Mouse (Mus musculus): ENCODE measurements around the gene Adgrl3. TPM values are rescaled to one million over a fixed set of nuclear protein-coding genes. Genes with fewer than 3 reads are reported as not detected.

The Adgrl3 gene
- polyA plus RNA-seq, 1 experiment, result 9.8 TPM

DNA sequence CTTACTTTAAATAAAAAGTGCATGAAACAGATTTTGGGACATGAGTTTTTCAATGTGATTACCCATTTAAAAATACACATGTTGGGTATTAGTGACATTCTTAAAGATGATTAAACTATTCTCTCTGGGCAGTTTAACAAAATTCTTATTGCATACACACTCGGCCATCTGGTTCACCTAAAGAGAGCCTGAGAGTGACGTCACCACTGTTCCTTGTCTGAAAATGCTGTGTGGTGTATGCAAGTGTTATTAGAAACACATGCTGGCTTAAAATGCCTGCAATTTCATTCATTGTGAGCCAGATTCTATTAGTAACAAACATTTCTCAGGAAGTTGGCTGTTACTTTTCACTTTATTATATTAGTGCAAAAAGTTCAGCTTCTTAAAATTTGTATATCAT is 812.7 kb downstream of the Adgrl3 start:
- H3K79me3 ChIP-seq (ENCODE audit: low read depth), result no peaks in the 10 kb centered on the region
- H3K27me3 ChIP-seq (ENCODE audit: control insufficient read depth, insufficient read depth, insufficient read length), result no peaks in the 10 kb centered on the region
- H3K79me2 ChIP-seq (ENCODE audit: control insufficient read depth, insufficient read depth), result no peaks in the 10 kb centered on the region
- TF ChIP-seq MYOG (IDR thresholded peaks at IDR 0.05; ENCODE audit: control insufficient read depth, extremely low read depth, insufficient read length), result no peak
- no peak for TF ChIP-seq MYOD1 (IDR thresholded peaks at IDR 0.05; ENCODE audit: control insufficient read depth, insufficient read length, low read depth)
- TF ChIP-seq FOSL1 (IDR thresholded peaks at IDR 0.05; ENCODE audit: insufficient read depth, low read length, poor library complexity, severe bottlenecking), result no peak
- no peak for TF ChIP-seq CTCF (IDR thresholded peaks at IDR 0.05; ENCODE audit: control insufficient read depth, insufficient read depth, insufficient read length)
- no peak for TF ChIP-seq CEBPB (IDR thresholded peaks at IDR 0.05; ENCODE audit: low read depth)
- TF ChIP-seq USF1 (IDR thresholded peaks at IDR 0.05; ENCODE audit: low read depth), result no peak
- TF ChIP-seq MAX (IDR thresholded peaks at IDR 0.05), result no peak
- no peaks in the 10 kb centered on the region for H3K36me3 ChIP-seq (ENCODE audit: control insufficient read depth, insufficient read depth)
- H3K4me3 ChIP-seq (ENCODE audit: insufficient read depth, poor library complexity, severe bottlenecking), result no peak overlapping the region
- no peak overlapping the region for H3ac ChIP-seq (ENCODE audit: control insufficient read depth, insufficient read length, low read depth)

GRCm38 (mm10) chr5:81837860-81838259 is 817.9 kb downstream of the Adgrl3 start:
- Histone ChIP-seq H3K79me2 (ENCODE audit: control insufficient read depth, insufficient read depth) (no peaks in the 10 kb centered on the region), H3ac (ENCODE audit: control insufficient read depth, insufficient read length, low read depth) (no peak overlapping the region), H3K36me3 (ENCODE audit: control insufficient read depth, insufficient read depth) (no peaks in the 10 kb centered on the region), H3K4me3 (ENCODE audit: insufficient read depth, poor library complexity, severe bottlenecking) (no peak overlapping the region), H3K27me3 (ENCODE audit: control insufficient read depth, insufficient read depth, insufficient read length) (no peaks in the 10 kb centered on the region), H3K79me3 (ENCODE audit: low read depth) (no peaks in the 10 kb centered on the region)
- TF ChIP-seq MAX (IDR thresholded peaks at IDR 0.05), result no peak
- no peak for TF ChIP-seq MYOD1 (IDR thresholded peaks at IDR 0.05; ENCODE audit: control insufficient read depth, insufficient read length, low read depth)
- no peak for TF ChIP-seq FOSL1 (IDR thresholded peaks at IDR 0.05; ENCODE audit: insufficient read depth, low read length, poor library complexity, severe bottlenecking)
- TF ChIP-seq USF1 (IDR thresholded peaks at IDR 0.05; ENCODE audit: low read depth), result no peak
- TF ChIP-seq CTCF (IDR thresholded peaks at IDR 0.05; ENCODE audit: control insufficient read depth, insufficient read depth, insufficient read length), result no peak
- TF ChIP-seq MYOG (IDR thresholded peaks at IDR 0.05; ENCODE audit: control insufficient read depth, extremely low read depth, insufficient read length), result no peak
- TF ChIP-seq CEBPB (IDR thresholded peaks at IDR 0.05; ENCODE audit: low read depth), result no peak

DNA sequence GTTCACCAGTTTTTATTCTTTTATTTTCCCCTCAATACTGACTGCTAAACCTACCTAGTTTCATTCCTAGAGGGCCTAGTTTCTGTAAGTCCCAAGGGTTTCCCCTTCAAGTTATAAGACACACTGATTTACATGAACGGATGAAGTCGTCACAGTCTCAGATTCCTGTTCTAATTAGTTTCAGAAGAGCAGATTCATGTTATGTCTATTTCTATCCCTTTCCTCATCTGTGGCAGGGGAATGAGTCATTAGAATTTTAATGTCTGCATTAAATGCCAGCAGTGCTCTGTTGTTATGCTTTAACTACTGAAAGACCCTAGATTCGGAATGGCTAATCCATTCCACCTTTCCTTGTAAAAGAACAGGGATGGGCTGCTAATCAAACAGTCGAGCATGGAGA is 823.9 kb downstream of the Adgrl3 start:
- Histone ChIP-seq H3K4me3 (ENCODE audit: insufficient read depth, poor library complexity, severe bottlenecking) (no peak overlapping the region), H3K79me2 (ENCODE audit: control insufficient read depth, insufficient read depth) (no peaks in the 10 kb centered on the region), H3K79me3 (ENCODE audit: low read depth) (no peaks in the 10 kb centered on the region), H3K36me3 (ENCODE audit: control insufficient read depth, insufficient read depth) (no peaks in the 10 kb centered on the region), H3ac (ENCODE audit: control insufficient read depth, insufficient read length, low read depth) (no peak overlapping the region), H3K27me3 (ENCODE audit: control insufficient read depth, insufficient read depth, insufficient read length) (no peaks in the 10 kb centered on the region)
- no peak for TF ChIP-seq USF1 (IDR thresholded peaks at IDR 0.05; ENCODE audit: low read depth)
- no peak for TF ChIP-seq MAX (IDR thresholded peaks at IDR 0.05)
- TF ChIP-seq CTCF (IDR thresholded peaks at IDR 0.05; ENCODE audit: control insufficient read depth, insufficient read depth, insufficient read length), result no peak
- no peak for TF ChIP-seq MYOG (IDR thresholded peaks at IDR 0.05; ENCODE audit: control insufficient read depth, extremely low read depth, insufficient read length)
- TF ChIP-seq CEBPB (IDR thresholded peaks at IDR 0.05; ENCODE audit: low read depth), result no peak
- no peak for TF ChIP-seq MYOD1 (IDR thresholded peaks at IDR 0.05; ENCODE audit: control insufficient read depth, insufficient read length, low read depth)
- no peak for TF ChIP-seq FOSL1 (IDR thresholded peaks at IDR 0.05; ENCODE audit: insufficient read depth, low read length, poor library complexity, severe bottlenecking)

DNA sequence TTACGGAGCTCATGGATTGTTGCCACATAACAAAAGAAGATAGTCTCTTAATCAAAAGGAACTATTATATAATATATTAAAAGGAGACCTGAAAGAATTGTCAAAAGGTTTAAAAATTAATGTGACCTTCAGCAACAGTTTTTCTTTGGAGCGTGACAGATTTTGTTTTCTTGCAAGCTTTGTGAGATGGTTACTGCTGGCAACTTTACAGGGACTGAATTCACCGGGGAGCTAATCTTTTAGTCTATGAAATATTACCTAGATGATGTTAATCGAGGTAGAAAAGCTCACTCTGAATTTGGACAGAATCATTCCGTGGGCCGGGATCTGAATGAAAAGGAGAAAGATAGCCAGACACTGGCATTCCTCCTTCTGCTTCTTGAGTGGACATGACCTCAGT is 850.4 kb downstream of the Adgrl3 start:
- no peaks in the 10 kb centered on the region for H3K79me2 ChIP-seq (ENCODE audit: control insufficient read depth, insufficient read depth)
- no peak for TF ChIP-seq CTCF (IDR thresholded peaks at IDR 0.05; ENCODE audit: control insufficient read depth, insufficient read depth, insufficient read length)
- TF ChIP-seq FOSL1 (IDR thresholded peaks at IDR 0.05; ENCODE audit: insufficient read depth, low read length, poor library complexity, severe bottlenecking), result no peak
- TF ChIP-seq MYOD1 (IDR thresholded peaks at IDR 0.05; ENCODE audit: control insufficient read depth, insufficient read length, low read depth), result no peak
- TF ChIP-seq USF1 (IDR thresholded peaks at IDR 0.05; ENCODE audit: low read depth), result no peak
- TF ChIP-seq MAX (IDR thresholded peaks at IDR 0.05), result no peak
- TF ChIP-seq MYOG (IDR thresholded peaks at IDR 0.05; ENCODE audit: control insufficient read depth, extremely low read depth, insufficient read length), result no peak
- no peak for TF ChIP-seq CEBPB (IDR thresholded peaks at IDR 0.05; ENCODE audit: low read depth)
- no peaks in the 10 kb centered on the region for H3K79me3 ChIP-seq (ENCODE audit: low read depth)
- H3K27me3 ChIP-seq (ENCODE audit: control insufficient read depth, insufficient read depth, insufficient read length), result no peaks in the 10 kb centered on the region
- H3ac ChIP-seq (ENCODE audit: control insufficient read depth, insufficient read length, low read depth), result no peak overlapping the region
- H3K4me3 ChIP-seq (ENCODE audit: insufficient read depth, poor library complexity, severe bottlenecking), result no peak overlapping the region
- no peaks in the 10 kb centered on the region for H3K36me3 ChIP-seq (ENCODE audit: control insufficient read depth, insufficient read depth)

Small RNAs within 50 kb of the gene (microRNA-seq; reads per million reads assigned to microRNA genes)
- gene Gm22048 (ENCODE audit: borderline microRNAs expressed), result not detected
